Mouse (Mus musculus) heart, embryonic 16.5 days (tissue): Measurements from ENCODE around the gene Casc1. TPM values are rescaled to one million over a fixed set of nuclear protein-coding genes. Genes with fewer than 3 reads are reported as not detected.

ENCODE experiments used
- ATAC-seq: fragments of 200-750 bp; cut with Nextera tagmentation; replicated peaks from 2 replicates; pipeline ENCODE4 v1.8.0; 2017; ENCODE audit warnings: moderate number of reproducible peaks; ENCODE audit not compliant: insufficient read depth, low FRiP score; ENCODE audit errors: extremely low read depth
- H3K27ac ChIP-seq: fragments of 300-500 bp; sonication (generic); 2 replicates; pipeline ENCODE4 v1.5.1; 2014; ENCODE audit warnings: mild to moderate bottlenecking, low read length, control low read depth, moderate library complexity
- H3K27me3 ChIP-seq: fragments of 300-500 bp; sonication (generic); 2 replicates; pipeline ENCODE4 v1.6.1; 2014; ENCODE audit warnings: low read length, mixed read lengths; ENCODE audit not compliant: control insufficient read depth, insufficient read depth
- H3K36me3 ChIP-seq: fragments of 300-500 bp; sonication (generic); 2 replicates; pipeline ENCODE4 v1.6.1; 2014; ENCODE audit not compliant: control insufficient read depth, insufficient read depth
- H3K4me1 ChIP-seq: fragments of 300-500 bp; sonication (generic); 2 replicates; pipeline ENCODE4 v1.6.1; 2014; ENCODE audit warnings: low read length, mixed read lengths; ENCODE audit not compliant: control insufficient read depth, insufficient read depth
- H3K4me2 ChIP-seq: fragments of 300-500 bp; sonication (generic); 2 replicates; pipeline ENCODE4 v1.6.1; 2014; ENCODE audit warnings: low read depth, mild to moderate bottlenecking, control low read depth, low read length
- H3K4me3 ChIP-seq: fragments of 300-500 bp; sonication (generic); 2 replicates; pipeline ENCODE4 v1.5.1; 2014; ENCODE audit warnings: mild to moderate bottlenecking, control low read depth, low read length
- H3K9ac ChIP-seq: fragments of 300-500 bp; sonication (generic); 2 replicates; pipeline ENCODE4 v1.6.1; 2014; ENCODE audit warnings: low read length, control low read depth
- H3K9me3 ChIP-seq: fragments of 300-500 bp; sonication (generic); replicated peaks from 2 replicates; pipeline ENCODE4 v1.6.1; 2016; ENCODE audit warnings: low read length; ENCODE audit not compliant: control insufficient read depth
- WGBS: fragments of 180-500 bp; shearing (Covaris S2); extraction: QIAGEN DNeasy Blood & Tissue Kit; methylation state at CpG from one replicate; pipeline ENCODE4 v1.1.7; 2014; 5-methylcytosine and 5-hydroxymethylcytosine counted together
- polyA plus RNA-seq: library from polyadenylated mRNA; unstranded; fragments of >200 nt; fragmentation: Nextera tagmentation; extraction: Ambion mirVana; gene quantifications from 2 replicates; pipeline ENCODE4 v1.2.1, GENCODE M21; 2015

The Casc1 gene
- polyA plus RNA-seq, 1 experiment from 2014 or later, result 0.53 TPM

DNA sequence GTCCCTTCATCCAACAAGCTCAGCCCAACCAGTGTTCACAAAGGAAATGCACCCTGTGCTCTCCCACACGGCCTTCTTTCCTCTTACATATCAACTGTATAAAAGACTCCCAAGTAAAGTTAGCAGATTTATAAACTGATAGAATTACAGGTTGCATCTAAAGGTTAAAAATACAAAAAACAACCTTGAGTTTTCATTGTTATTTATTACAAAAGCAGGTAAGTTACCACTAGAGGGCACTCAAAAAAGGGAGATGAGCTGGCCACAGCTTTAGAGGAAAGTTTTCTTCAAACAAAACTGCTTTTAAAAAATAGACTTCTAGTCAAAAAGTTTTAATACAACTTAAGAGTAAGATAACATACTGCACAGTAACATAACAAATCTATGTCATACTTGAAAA lies 31.7 kb upstream of the Casc1 start:
- H3K27me3 ChIP-seq, result no peaks in the 10 kb centered on the region
- no peaks in the 10 kb centered on the region for H3K4me1 ChIP-seq
- no peak overlapping the region for H3K27ac ChIP-seq
- no peak overlapping the region for H3K4me3 ChIP-seq
- H3K4me2 ChIP-seq, result no peak overlapping the region
- peaks cover 7% of the 10 kb centered on the region for H3K36me3 ChIP-seq
- no peak for ATAC-seq
- H3K9ac ChIP-seq, result no peak overlapping the region
- WGBS, result 11% methylated on average over 1 of the region's 1 CpGs
- H3K9me3 ChIP-seq, result no peaks in the 10 kb centered on the region

GRCm38 (mm10) chr6:145240285-145240684 lies 29.5 kb upstream of the Casc1 start:
- H3K4me2 ChIP-seq, result no peak overlapping the region
- no peak overlapping the region for H3K4me3 ChIP-seq
- peaks cover 7% of the 10 kb centered on the region for H3K36me3 ChIP-seq
- H3K9ac ChIP-seq, result no peak overlapping the region
- no peaks in the 10 kb centered on the region for H3K27me3 ChIP-seq
- ATAC-seq, result no peak
- no peaks in the 10 kb centered on the region for H3K9me3 ChIP-seq
- H3K27ac ChIP-seq, result no peak overlapping the region
- H3K4me1 ChIP-seq, result no peaks in the 10 kb centered on the region
- 73% methylated on average over 6 of the region's 6 CpGs for WGBS

DNA sequence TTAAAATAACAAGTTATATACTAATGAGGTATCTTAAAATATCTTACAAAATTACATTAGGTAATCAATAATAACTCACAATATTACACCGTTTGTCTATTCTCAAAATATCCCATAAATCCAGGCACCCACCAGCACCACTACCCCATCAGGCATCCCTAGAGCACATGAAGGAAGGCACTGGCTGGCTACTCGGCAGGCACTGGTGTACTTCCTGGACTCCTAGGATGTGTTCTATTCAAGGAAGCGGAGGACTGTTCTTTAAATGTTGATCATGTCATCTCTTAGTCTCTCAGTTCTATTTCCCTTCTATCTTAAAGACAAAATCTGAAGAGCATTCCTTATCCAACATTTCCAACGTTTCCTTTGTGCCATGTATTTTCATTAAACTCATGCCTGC lies 26.3 kb upstream of the Casc1 start:
- H3K36me3 ChIP-seq, result 0 out of 2 replicates have a peak, but pooled peaks cover 7% of the 10 kb centered on the region
- no peaks in the 10 kb centered on the region for H3K4me1 ChIP-seq
- no peak overlapping the region for H3K4me3 ChIP-seq
- no peak overlapping the region for H3K9ac ChIP-seq
- no peak overlapping the region for H3K27ac ChIP-seq
- no peaks in the 10 kb centered on the region for H3K27me3 ChIP-seq
- ATAC-seq, result no peak
- H3K9me3 ChIP-seq, result no peaks in the 10 kb centered on the region
- H3K4me2 ChIP-seq, result no peak overlapping the region
- WGBS, result 68% methylated on average over 4 of the region's 4 CpGs

- peaks cover 9% of the 10 kb centered on the region for H3K36me3 ChIP-seq
- ATAC-seq, result no peak
- H3K9ac ChIP-seq, result no peak overlapping the region
- H3K4me2 ChIP-seq, result no peak overlapping the region
- 80% methylated on average over 6 of the region's 6 CpGs for WGBS
- H3K27ac ChIP-seq, result no peak overlapping the region
- no peak overlapping the region for H3K4me3 ChIP-seq
- H3K4me1 ChIP-seq, result no peaks in the 10 kb centered on the region
- H3K27me3 ChIP-seq, result no peaks in the 10 kb centered on the region
- H3K9me3 ChIP-seq, result no peaks in the 10 kb centered on the region
Measured at GRCm38 (mm10) chr6:145235367-145235766, 24.6 kb upstream of the Casc1 start.

- no peaks in the 10 kb centered on the region for H3K4me1 ChIP-seq
- H3K9me3 ChIP-seq, result no peaks in the 10 kb centered on the region
- 92% methylated on average over 1 of the region's 1 CpGs for WGBS
- H3K4me2 ChIP-seq, result no peak overlapping the region
- H3K36me3 ChIP-seq, result peaks cover 8% of the 10 kb centered on the region
- no peaks in the 10 kb centered on the region for H3K27me3 ChIP-seq
- no peak overlapping the region for H3K9ac ChIP-seq
- H3K27ac ChIP-seq, result no peak overlapping the region
- H3K4me3 ChIP-seq, result no peak overlapping the region
- ATAC-seq, result no peak
Measured at GRCm38 (mm10) chr6:145234391-145234790, 23.6 kb upstream of the Casc1 start.

DNA sequence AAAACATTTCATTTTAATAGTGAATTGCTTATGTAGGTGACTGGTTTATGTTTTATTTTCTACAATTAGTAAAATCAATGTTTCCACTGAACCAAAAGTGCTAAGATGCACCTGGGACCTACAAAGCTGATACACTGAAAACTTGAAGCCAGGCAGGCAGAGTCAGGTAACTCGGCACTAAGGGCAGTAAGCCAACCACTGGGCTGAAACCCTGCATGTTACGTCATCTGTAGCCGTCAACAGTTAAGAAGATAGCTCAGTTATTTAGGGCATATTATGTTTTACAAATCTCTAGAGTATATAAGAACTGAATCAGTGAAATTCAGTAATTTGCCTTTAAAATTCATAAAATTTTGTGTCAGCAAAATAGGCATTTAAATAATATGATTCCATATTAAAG lies 15.5 kb upstream of the Casc1 start:
- peaks cover 7% of the 10 kb centered on the region for H3K36me3 ChIP-seq
- no peak overlapping the region for H3K9ac ChIP-seq
- no peaks in the 10 kb centered on the region for H3K27me3 ChIP-seq
- no peak overlapping the region for H3K4me3 ChIP-seq
- no peak overlapping the region for H3K4me2 ChIP-seq
- ATAC-seq, result no peak
- 60% methylated on average over 3 of the region's 3 CpGs for WGBS
- H3K4me1 ChIP-seq, result no peaks in the 10 kb centered on the region
- no peak overlapping the region for H3K27ac ChIP-seq
- no peaks in the 10 kb centered on the region for H3K9me3 ChIP-seq

GRCm38 (mm10) chr6:145224246-145224645 lies 13.4 kb upstream of the Casc1 start:
- no peaks in the 10 kb centered on the region for H3K9me3 ChIP-seq
- peaks cover 9% of the 10 kb centered on the region for H3K36me3 ChIP-seq
- no peak overlapping the region for H3K27ac ChIP-seq
- WGBS, result 87% methylated on average over 6 of the region's 6 CpGs
- H3K4me2 ChIP-seq, result no peak overlapping the region
- no peak overlapping the region for H3K4me3 ChIP-seq
- no peaks in the 10 kb centered on the region for H3K27me3 ChIP-seq
- no peak overlapping the region for H3K9ac ChIP-seq
- ATAC-seq, result no peak
- no peaks in the 10 kb centered on the region for H3K4me1 ChIP-seq

DNA sequence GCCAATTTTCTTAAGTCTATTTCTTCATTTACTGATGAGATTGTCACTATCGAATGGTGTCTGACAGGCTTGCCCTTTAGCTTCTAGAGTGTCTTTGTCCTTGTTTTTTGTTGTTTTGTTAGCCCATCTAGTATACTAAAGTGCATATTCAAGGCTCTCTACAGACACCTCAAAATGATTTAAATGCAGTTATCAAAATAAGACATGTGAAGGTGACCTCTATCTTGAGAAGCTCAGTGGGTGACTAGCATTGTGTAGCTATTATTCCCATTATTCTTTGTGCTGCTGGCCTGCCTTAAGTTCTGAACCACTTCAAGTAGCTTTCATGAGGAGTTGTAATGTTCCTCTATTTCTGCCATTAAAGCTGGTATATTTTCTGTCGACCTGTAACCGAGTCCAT lies 5.0 kb upstream of the Casc1 start:
- peaks cover 10% of the 10 kb centered on the region for H3K4me1 ChIP-seq
- 88% methylated on average over 3 of the region's 3 CpGs for WGBS
- no peak overlapping the region for H3K4me2 ChIP-seq
- no peak for ATAC-seq
- no peaks in the 10 kb centered on the region for H3K9me3 ChIP-seq
- no peak overlapping the region for H3K4me3 ChIP-seq
- peaks cover 8% of the 10 kb centered on the region for H3K36me3 ChIP-seq
- no peak overlapping the region for H3K9ac ChIP-seq
- no peaks in the 10 kb centered on the region for H3K27me3 ChIP-seq
- no peak overlapping the region for H3K27ac ChIP-seq

DNA sequence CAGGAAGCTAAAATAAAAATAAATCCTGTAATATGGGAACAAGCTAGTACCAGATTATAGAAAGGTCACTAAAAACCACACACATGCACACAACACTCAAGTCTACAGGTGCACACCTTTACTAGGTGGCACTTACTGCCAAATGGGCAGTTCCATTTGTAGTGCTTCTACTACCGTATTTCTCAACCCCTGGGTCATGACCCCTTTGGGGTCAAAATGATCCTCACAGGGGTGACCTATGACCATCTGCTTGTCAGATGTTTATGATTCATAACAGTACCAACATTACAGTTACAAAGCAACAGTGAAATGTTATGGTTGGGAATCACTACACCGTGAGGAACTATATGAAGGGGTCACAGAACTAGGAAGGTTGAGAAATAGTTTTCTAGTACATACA lies 3.1 kb upstream of the Casc1 start:
- 82% methylated on average over 2 of the region's 2 CpGs for WGBS
- Histone ChIP-seq H3K27ac (no peak overlapping the region), H3K9me3 (no peaks in the 10 kb centered on the region), H3K4me3 (no peak overlapping the region), H3K4me1 (peaks cover 15% of the 10 kb centered on the region), H3K36me3 (peaks cover 3% of the 10 kb centered on the region), H3K27me3 (no peaks in the 10 kb centered on the region), H3K4me2 (no peak overlapping the region), H3K9ac (no peak overlapping the region)
- no peak for ATAC-seq
